Mouse (Mus musculus) thymus, postnatal 36 days (tissue): Measurements from ENCODE around the gene Foxr1.
"Not testable (repeated sequence)": the region's sequence is repeated elsewhere in the genome, so short reads cannot be mapped to it uniquely, and the experiment has no call there.

Experiments used
- DNase-seq, 2 experiments: peaks; one replicate each; pipeline ENCODE4 v3.0.0; 2022; ENCODE audit warnings: mixed read lengths in 2 of 2

The Foxr1 gene

GRCm38 (mm10) chr9:44412781-44413180 is 28.2 kb downstream of the Foxr1 start:
- DNase-seq = no peak

GRCm38 (mm10) chr9:44412306-44412705 is 28.6 kb downstream of the Foxr1 start:
- DNase-seq = no peak

- DNase-seq = no peak
Observed at GRCm38 (mm10) chr9:44411601-44412130, 29.3 kb downstream of the Foxr1 start.

GRCm38 (mm10) chr9:44410647-44411336 is 30.1 kb downstream of the Foxr1 start:
- no peak for DNase-seq

- not testable (repeated sequence) for DNase-seq
Observed at GRCm38 (mm10) chr9:44408693-44409092, 32.2 kb downstream of the Foxr1 start.

- DNase-seq = no peak
Observed at GRCm38 (mm10) chr9:44407752-44408097, 33.2 kb downstream of the Foxr1 start.

- peak; percentile 89 to 91 for DNase-seq
Observed at GRCm38 (mm10) chr9:44406906-44407751, 33.8 kb downstream of the Foxr1 start, which contains the start of the genes Rps25 and Trappc4. TSS of gene Rps25 (plus strand) at chr9:44407139. TSS of gene Trappc4 (minus strand) at chr9:44407600.

- DNase-seq = no peak
Observed at GRCm38 (mm10) chr9:44405011-44405410, 35.9 kb downstream of the Foxr1 start.

- DNase-seq = no peak
Observed at GRCm38 (mm10) chr9:44401081-44401480, 39.9 kb downstream of the Foxr1 start.

- DNase-seq = no peak
Observed at GRCm38 (mm10) chr9:44399795-44400114, 41.2 kb downstream of the Foxr1 start.

GRCm38 (mm10) chr9:44399114-44399794 is 41.7 kb downstream of the Foxr1 start:
- DNase-seq = no peak

GRCm38 (mm10) chr9:44398551-44398950 is 42.4 kb downstream of the Foxr1 start:
- DNase-seq = no peak

GRCm38 (mm10) chr9:44398087-44398486 is 42.8 kb downstream of the Foxr1 start:
- DNase-seq = no peak

- DNase-seq = peak; percentile 84 to 90
Observed at GRCm38 (mm10) chr9:44396684-44397411, 44.1 kb downstream of the Foxr1 start, which contains the start of gene Slc37a4. TSS of gene Slc37a4 (plus strand) at chr9:44396852.

- DNase-seq = peak; percentile 60 to 66
Observed at GRCm38 (mm10) chr9:44391466-44391865, 49.5 kb downstream of the Foxr1 start.

GRCm38 (mm10) chr9:44389273-44389672 is 51.7 kb downstream of the Foxr1 start:
- DNase-seq = peak; percentile 55 to 56

GRCm38 (mm10) chr9:44387221-44387620 is 53.7 kb downstream of the Foxr1 start:
- no peak for DNase-seq

GRCm38 (mm10) chr9:44384596-44384995 is 56.3 kb downstream of the Foxr1 start:
- DNase-seq = no peak
